Mouse (Mus musculus): ENCODE measurements around the gene Rpgrip1l.

- no peak for TF ChIP-seq CTCF (IDR thresholded peaks at IDR 0.05; ENCODE audit: borderline replicate concordance, control insufficient read depth, extremely low read depth, insufficient read depth, low read length, poor library complexity)
- no peak for TF ChIP-seq POLR2A (IDR thresholded peaks at IDR 0.05; ENCODE audit: control insufficient read depth, extremely low read depth, insufficient read depth, low read length, poor library complexity)
These were observed 85.6 kb downstream of the Rpgrip1l start for GRCm38 (mm10) chr8:91227421-91227841.
